Mouse (Mus musculus): ENCODE results near the gene Foxred2.

DNA sequence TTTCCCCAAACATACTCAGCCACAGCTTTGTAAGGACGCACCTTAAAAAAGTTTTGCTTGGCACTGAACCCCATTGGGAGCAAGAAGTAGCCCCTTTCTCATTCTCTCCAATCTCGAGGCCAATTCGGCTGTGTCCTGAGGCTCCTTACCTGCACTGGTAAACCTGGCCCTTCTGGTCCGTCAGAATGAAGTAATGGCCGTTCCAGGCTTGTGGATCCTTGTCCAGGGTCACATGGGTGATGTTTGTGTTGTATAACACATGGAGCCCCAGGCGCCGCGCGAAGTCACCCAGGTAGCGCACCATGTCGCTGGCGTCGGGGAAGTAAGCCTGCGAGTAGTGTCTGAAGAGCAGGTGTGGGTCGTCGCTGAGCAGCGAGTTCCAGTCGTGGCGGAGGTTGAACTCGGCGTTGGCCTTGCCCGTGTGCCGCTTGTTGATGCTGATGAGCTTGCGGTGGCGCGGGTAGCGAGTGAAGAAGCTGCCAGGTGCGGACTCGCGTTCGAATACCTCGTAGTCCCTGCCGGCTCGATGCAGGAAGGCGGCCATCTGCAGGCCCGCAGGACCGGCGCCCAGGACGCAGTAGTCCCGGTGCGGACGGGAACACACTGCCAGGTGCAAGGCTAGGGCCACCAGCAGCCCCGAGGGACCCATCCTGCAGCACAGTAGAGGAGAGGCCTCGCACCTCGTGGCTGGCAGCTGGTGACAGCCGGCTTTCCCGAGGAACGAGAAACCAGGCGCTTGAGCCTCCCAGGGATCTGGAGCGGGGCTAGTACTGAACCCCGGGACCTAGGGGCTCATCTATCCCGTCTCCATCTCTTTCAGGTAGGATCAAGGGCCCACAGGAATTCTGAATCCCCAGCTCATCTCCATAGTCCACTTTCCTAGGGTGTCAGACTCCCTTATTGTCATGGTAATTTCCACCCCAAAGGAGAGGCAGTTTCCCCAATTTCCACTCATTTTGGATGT is 800 bp downstream of the Foxred2 start:
- no peak for TF ChIP-seq CTCF (IDR thresholded peaks at IDR 0.05; ENCODE audit: low read depth)
- TF ChIP-seq EP300 (IDR thresholded peaks at IDR 0.05; ENCODE audit: low read depth) = no peak

Data from liver, postnatal 0 days (tissue).